Mouse (Mus musculus) erythroblast, embryonic 14.5 days (primary cell): ENCODE results near the gene Siah2.

Experiments
- GATA1 ChIP-seq: IDR thresholded peaks from 2 replicates; pipeline ENCODE4 v1.6.1; 2012; ENCODE audit warnings: low read length, inconsistent platforms, mixed read lengths
- TAL1 ChIP-seq: IDR thresholded peaks from 3 replicates; pipeline ENCODE4 v1.6.1; 2012; ENCODE audit warnings: low read length, inconsistent platforms, mixed read lengths

- no peak for TF ChIP-seq GATA1
- no peak for TF ChIP-seq TAL1
Observed at GRCm38 (mm10) chr3:58716705-58717104, 24.5 kb upstream of the Siah2 start.
